ENCODE assay signal across 21 mouse cellular contexts in the genomic region with DNA sequence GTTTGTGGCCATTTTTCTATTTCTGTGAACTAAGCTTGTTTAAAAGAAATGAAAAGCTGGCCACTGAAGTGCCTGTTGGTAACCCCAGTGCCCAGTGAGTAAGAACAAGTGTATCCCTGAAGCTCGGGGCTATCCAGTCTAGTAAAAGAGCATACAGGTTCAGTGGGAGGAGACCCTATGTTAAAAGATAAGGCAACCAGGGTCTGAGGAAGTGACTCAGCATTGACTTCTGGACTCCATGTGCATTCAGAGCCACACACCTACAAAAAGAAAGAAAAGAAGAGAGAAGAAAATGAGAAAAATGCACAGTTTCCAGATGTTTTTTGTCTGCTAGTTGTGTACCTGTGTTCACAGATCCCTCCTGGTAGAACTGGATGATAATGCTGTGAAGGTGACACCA. TPM values are rescaled to one million over a fixed set of nuclear protein-coding genes. Genes with fewer than 3 reads are reported as not detected.
"Had no signal": no experiment of that assay in that cellular context is flagged by ENCODE, and none has a peak within 500 bp of the region (broad histone marks: within the 10 kb centered on the region; RNA-seq: fewer than 3 reads in every experiment).

No protein-coding gene starts in this region.

- DNase-seq: kidney, adult 2 months; kidney, postnatal 25 days; layer of hippocampus, adult 9-11 months; lung, adult 18-20 months; lung, postnatal 10 days; lung, postnatal 36 days; right cerebral cortex, postnatal 4 days; thymus, adult 2 months; thymus, postnatal 14 days; thymus, postnatal 4 days had no signal

- H3K9ac ChIP-seq: liver, embryonic 14.5 days; lung, embryonic 15.5 days; midbrain, embryonic 13.5 days had no signal

- ATAC-seq: midbrain, embryonic 13.5 days had no signal

- H3K9me3 ChIP-seq: lung, embryonic 15.5 days; megakaryocyte, embryonic 14.5 days; midbrain, embryonic 13.5 days had no signal

- H3K4me2 ChIP-seq: lung, embryonic 15.5 days; midbrain, embryonic 13.5 days had no signal

- H3K4me3 ChIP-seq: layer of hippocampus, adult 2 months; left cerebral cortex, adult 2 months; lung, embryonic 15.5 days; megakaryocyte, embryonic 14.5 days; midbrain, embryonic 10.5 days; midbrain, embryonic 13.5 days had no signal

- H3K27ac ChIP-seq: kidney, postnatal 0 days; layer of hippocampus, adult 2 months; left cerebral cortex, adult 2 months; liver, embryonic 14.5 days; lung, embryonic 15.5 days; midbrain, embryonic 10.5 days; midbrain, embryonic 13.5 days; stomach, postnatal 0 days had no signal

- H3K27me3 ChIP-seq: lung, embryonic 15.5 days; megakaryocyte, embryonic 14.5 days; midbrain, embryonic 13.5 days had no signal

- H3K4me1 ChIP-seq: lung, embryonic 15.5 days; midbrain, embryonic 10.5 days; midbrain, embryonic 13.5 days had no signal

RNA-seq across cellular contexts. Expression of a gene that starts 10.9 kb away (rescaled TPM):
- total RNA-seq: midbrain, postnatal 0 days had no signal
- polyA plus RNA-seq: kidney, postnatal 0 days; midbrain, embryonic 10.5 days; midbrain, postnatal 0 days; neural tube, embryonic 11.5 days; stomach, postnatal 0 days had no signal
